Mouse (Mus musculus) forelimb bud, embryonic 11.5 days (tissue): ENCODE results near the gene Adra2a.

Source experiments
- DNase-seq: peaks from one replicate; pipeline ENCODE4 v3.0.0-alpha.2; 2012; ENCODE audit warnings: low read depth, low spot score

The Adra2a gene

GRCm38 (mm10) chr19:54043851-54044250 is at the start of gene Adra2a:
Gene Adra2a (plus strand): TSS chr19:54044151.
- no peak for DNase-seq

GRCm38 (mm10) chr19:53994276-53994675 is 49.7 kb upstream of the Adra2a start:
- DNase-seq: no peak

- DNase-seq: no peak
These were observed 33.0 kb upstream of the Adra2a start for GRCm38 (mm10) chr19:54010973-54011372.

GRCm38 (mm10) chr19:54014999-54015398 is 29.0 kb upstream of the Adra2a start:
- DNase-seq: no peak

- DNase-seq: no peak
These were observed 28.4 kb upstream of the Adra2a start for GRCm38 (mm10) chr19:54015503-54015902.

- DNase-seq: no peak
These were observed 8.9 kb upstream of the Adra2a start for GRCm38 (mm10) chr19:54035100-54035499.

- no peak for DNase-seq
These were observed 4.5 kb upstream of the Adra2a start for GRCm38 (mm10) chr19:54039441-54039840.

- no peak for DNase-seq
These were observed 3.5 kb upstream of the Adra2a start for GRCm38 (mm10) chr19:54040356-54041028.

GRCm38 (mm10) chr19:54041029-54041367 is 3.0 kb upstream of the Adra2a start:
- DNase-seq: no peak

GRCm38 (mm10) chr19:54044507-54045371 is 788 bp downstream of the Adra2a start:
- peak; percentile 84 for DNase-seq

GRCm38 (mm10) chr19:54045412-54045811 is 1.5 kb downstream of the Adra2a start:
- DNase-seq: no peak

GRCm38 (mm10) chr19:54045931-54046683 is 2.2 kb downstream of the Adra2a start:
- DNase-seq: no peak

- DNase-seq: no peak
These were observed 2.7 kb downstream of the Adra2a start for GRCm38 (mm10) chr19:54046684-54047070.

- peak; percentile 18 for DNase-seq
These were observed 3.6 kb downstream of the Adra2a start for GRCm38 (mm10) chr19:54047386-54048050.

GRCm38 (mm10) chr19:54048161-54048885 is 4.4 kb downstream of the Adra2a start:
- no peak for DNase-seq

- no peak for DNase-seq
These were observed 7.7 kb downstream of the Adra2a start for GRCm38 (mm10) chr19:54051651-54052050.

GRCm38 (mm10) chr19:54055845-54056244 is 11.9 kb downstream of the Adra2a start:
- no peak for DNase-seq

GRCm38 (mm10) chr19:54068447-54068846 is 24.5 kb downstream of the Adra2a start:
- no peak for DNase-seq

GRCm38 (mm10) chr19:54070521-54070920 is 26.6 kb downstream of the Adra2a start:
- no peak for DNase-seq

GRCm38 (mm10) chr19:54072233-54072800 is 28.4 kb downstream of the Adra2a start:
- no peak for DNase-seq
